Mouse (Mus musculus) urinary bladder, postnatal 36 days (tissue): ENCODE measurements around the gene Tnf.
"Not testable (repeated sequence)": the region's sequence is repeated elsewhere in the genome, so short reads cannot be mapped to it uniquely, and the experiment has no call there.

ENCODE experiments used
- DNase-seq, 2 experiments: peaks; one replicate each; pipeline ENCODE4 v3.0.0; 2022; ENCODE audit warnings: low spot score in 2 of 2, mixed read lengths in 1 of 2

The Tnf gene

GRCm38 (mm10) chr17:35234090-35234489, 32.3 kb upstream of the Tnf start:
- DNase-seq: not testable (repeated sequence)

DNA sequence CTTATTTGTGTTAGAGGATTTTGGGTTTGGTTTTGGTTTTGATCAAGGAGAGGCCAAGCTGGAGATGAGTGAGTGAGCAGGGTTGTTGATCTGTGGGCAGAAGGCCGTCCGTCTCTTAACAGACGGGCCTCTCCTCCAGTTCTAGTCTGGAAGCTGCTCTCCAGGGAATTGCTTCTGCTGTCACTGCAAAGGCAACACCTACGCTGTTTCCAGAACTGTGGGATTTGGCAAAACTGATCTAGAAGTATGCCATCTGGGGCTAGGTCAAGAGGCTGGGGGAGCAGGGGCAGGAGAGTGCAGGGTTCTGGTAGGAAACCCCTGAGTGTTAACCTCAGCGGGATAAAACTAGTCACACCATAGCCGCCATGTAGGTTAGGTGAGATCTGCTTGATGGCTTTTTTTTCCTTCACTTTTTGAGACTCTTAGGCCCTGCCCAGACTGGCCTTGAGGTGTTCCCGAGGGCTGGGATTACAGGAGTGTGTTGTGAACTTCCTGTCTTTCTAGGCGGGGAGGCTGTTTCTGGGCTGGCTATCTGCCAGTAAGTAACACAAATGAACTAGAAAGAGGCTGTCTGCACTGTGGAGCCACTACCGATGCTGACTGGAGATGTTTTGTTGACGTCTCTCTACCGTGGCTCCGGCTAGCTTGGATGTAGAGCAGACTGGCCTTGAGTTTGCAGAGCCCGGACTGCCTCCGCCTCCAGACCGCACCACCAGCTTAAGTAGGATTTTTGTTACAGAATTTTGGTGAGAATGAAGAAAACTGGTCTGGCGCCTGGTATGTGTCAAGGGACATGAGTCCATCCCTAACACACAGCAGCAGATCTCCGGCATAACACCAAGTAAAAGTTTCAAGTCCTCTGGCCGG, 31.5 kb upstream of the Tnf start, which contains the start of gene Atp6v1g2:
Gene Atp6v1g2, plus strand, starts transcription at position 547 of the 867 bp plus-strand sequence.
- no peak for DNase-seq

- no peak for DNase-seq
Observed at GRCm38 (mm10) chr17:35232659-35233058, 30.9 kb upstream of the Tnf start.

- DNase-seq: peak; percentile 75 to 83
Observed at GRCm38 (mm10) chr17:35232043-35232442, 30.2 kb upstream of the Tnf start.

DNA sequence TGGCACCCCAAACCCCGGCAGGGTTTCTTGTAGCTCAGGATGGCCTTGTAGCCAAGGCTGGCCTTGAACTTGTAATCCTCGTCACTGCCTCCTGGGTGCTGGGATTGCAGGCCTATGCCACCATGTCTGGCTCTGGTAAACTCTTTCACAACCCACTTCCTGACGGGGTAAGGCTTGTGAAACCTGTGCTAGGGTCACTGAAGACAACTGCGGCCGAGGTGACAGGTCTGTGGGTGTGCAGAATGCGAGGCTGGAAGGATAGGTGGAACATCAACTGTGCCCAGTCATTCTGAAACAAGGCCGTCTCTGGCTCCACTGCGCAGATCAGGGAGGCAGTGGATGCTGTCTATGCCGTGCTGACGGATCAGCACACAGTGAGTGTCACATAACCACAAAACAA, 29.2 kb upstream of the Tnf start:
- no peak for DNase-seq

DNA sequence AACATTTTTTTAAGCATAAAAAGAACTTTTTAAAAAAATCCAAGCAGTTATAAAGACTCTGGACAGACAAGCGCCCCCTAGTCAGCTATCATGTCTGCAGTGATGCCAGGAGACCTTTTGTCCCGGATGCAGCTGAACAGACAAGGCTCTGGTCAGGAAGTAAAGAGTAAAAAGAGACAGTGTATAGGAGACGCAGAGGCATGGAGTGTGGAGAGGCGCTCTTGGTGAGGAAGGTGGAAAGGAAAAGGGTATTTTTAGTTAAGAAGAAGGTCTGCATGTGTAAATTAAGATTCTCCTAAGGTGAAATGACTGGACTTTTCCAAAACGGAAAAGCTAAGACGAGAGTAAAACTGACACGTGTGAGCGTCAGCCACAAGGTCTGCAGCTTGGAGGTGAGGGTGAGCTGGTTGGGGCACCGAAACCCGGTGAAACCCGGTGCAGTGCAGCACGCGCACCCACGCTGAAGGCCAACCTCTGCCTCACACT, 24.8 kb upstream of the Tnf start:
- no peak for DNase-seq

- DNase-seq: no peak
Observed at GRCm38 (mm10) chr17:35225456-35225855, 23.6 kb upstream of the Tnf start.

- no peak for DNase-seq
Observed at GRCm38 (mm10) chr17:35224641-35225040, 22.8 kb upstream of the Tnf start.

DNA sequence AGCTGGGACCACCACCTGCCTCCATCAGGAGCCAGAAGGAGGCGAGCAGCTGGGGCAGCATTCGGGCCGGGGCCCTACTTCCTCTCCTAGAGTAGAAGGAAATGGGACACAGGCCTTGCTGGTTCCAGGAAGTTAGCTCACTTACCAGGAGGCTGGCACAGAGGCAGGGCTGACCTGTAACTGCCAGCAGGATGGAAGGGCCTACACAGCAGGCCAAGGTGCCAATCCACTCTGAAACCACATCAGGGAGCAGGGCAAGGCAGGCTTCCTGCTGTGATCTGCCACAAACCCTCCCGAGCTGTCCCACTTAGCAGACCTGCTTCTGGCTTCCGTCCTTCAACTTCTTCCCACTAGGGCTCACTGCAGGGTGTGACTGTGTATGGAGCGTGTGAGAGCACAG, 20.5 kb upstream of the Tnf start:
- no peak for DNase-seq

GRCm38 (mm10) chr17:35220156-35220952, 18.5 kb upstream of the Tnf start, which contains the start of gene Gm16181:
Gm16181 (plus strand) TSS chr17:35220834.
- no peak for DNase-seq

GRCm38 (mm10) chr17:35219601-35220041, 17.8 kb upstream of the Tnf start:
- DNase-seq: no peak

- DNase-seq: no peak
Observed at GRCm38 (mm10) chr17:35218516-35219193, 16.8 kb upstream of the Tnf start.

- no peak for DNase-seq
Observed at GRCm38 (mm10) chr17:35213071-35213470, 11.3 kb upstream of the Tnf start.

GRCm38 (mm10) chr17:35210593-35210992, 8.8 kb upstream of the Tnf start:
- DNase-seq: no peak

DNA sequence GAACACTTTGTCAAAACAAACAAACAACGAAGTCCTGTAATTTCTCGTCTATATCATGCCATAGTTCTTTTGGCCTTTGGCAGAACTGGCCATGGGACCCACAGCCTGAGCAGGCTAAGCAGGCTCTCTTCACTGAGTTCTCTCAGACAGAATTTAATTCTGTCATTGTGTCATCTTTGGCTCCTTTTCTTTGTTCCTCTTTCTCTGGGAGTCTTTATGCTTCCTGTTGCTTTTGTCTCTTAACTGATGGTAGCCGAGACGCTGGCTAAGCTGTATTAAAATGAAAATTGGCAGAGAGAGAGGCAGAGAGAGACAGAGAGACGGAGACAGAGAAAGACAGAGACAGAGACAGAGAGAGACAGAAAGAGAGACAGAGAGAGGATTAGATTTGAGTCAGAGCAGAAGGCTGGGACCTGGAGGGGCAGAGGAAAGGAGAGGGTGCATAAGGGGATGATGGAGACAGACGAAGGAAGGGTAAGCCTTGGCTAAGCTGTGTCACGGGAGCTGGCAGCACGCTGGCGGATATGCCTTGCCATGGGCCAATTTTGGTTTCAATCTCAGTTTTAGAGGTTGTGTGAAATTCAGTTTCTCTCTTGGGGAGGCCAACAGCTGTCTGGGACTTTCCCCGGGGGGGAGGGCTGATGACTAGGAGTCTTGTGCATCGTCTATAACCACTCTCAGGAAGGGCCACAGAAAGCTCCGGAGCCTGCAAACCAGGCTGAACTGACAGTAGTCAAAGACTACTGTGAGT, 8.2 kb upstream of the Tnf start:
- DNase-seq: no peak

- no peak for DNase-seq
Observed at GRCm38 (mm10) chr17:35205380-35205769, 3.6 kb upstream of the Tnf start.

DNA sequence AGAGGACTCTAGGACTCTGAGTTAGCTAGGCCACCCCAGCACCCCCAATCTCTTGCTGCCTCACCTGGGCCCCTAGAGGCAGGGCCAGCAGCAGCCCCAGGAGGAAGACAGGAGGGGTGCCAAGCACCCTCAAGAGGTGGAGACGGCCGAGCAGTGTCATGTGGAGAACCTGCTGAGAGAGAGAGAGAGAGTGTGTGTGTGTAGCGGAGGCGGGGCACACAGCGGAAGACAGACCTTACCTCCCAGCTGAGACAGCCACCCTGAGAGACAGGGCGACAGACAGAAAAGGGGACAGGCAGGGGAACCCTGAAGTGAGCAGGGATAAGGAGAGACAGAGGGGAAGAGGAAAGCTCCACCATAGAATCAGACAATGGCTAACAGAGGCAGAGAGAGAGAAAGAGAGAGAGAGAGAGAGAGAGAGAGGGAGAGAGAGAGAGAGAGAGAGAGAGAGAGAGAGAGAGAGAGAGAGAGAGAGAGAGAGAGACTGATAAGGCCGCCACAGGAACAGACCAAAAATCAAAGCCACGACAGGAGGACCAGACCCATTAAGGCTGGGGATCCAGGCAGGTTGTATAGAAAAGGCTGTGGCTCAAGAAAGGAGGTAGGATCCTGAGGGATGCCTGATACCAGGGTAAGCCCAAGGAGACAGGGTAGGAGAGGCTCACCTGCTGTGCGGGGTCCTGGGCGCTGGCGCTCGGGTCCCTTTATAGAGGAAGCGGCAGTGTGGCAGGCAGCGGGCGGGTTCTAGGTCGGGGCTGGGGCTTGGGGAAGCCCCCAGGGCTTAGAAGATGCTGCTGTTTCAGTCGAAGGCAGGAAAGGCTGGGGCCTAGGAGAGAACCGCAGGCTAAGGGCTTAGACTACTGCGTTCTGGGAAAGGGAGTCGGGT, 2.9 kb upstream of the Tnf start, which contains the start of gene Lta:
Gene Lta, minus strand, starts transcription at position 858 of the 886 bp plus-strand sequence.
- no peak for DNase-seq

DNA sequence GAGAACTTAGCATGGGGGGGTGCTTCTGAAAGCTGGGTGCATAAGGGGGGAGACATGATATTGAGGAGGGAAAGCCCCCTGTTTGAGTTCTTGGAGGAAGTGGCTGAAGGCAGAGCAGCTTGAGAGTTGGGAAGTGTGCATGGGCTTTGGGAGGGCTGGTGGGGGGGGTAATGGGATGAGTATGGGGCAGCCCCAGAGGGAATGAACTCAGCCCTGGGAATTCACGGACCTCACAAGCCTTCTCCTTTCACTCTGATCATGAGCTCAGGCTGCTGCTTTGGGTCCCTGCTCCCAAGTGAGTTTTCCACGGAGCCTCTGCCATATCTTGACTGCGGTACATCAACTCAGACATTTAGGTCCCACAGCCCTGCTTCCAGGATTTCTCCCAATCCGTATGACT, 635 bp upstream of the Tnf start:
- DNase-seq: no peak

DNA sequence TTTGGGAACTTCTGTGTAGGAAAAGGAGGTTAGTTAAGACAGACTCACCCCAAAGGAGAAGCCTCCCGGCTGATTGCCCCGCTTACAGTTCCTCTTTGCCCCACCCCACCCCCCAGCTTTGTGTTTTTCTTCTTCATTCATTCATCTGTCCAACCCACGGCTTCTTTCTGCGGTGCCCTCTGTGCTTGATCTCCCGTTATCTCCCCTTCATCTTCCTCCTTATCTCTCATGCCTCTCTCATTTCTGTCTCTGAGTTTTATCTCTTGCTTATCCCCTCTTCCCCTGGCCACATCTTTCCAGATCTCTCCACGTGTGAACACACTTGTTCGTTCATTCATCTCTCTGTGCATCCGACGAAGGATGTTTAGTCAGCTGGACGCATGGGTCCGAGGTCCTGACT, 679 bp downstream of the Tnf start:
- DNase-seq: no peak

- DNase-seq: no peak
Observed at GRCm38 (mm10) chr17:35200398-35200797, 1.4 kb downstream of the Tnf start.
